Mouse (Mus musculus) forebrain, embryonic 12.5 days (tissue): Measurements from ENCODE around the gene Tenm2. TPM values are rescaled to one million over a fixed set of nuclear protein-coding genes. Genes with fewer than 3 reads are reported as not detected.

Experiments
- ATAC-seq: fragments of 200-750 bp; cut with Nextera tagmentation; 2 replicates; pipeline ENCODE4 v1.8.0; 2017; ENCODE audit warnings: moderate TSS enrichment; ENCODE audit not compliant: low FRiP score
- H3K27ac ChIP-seq: fragments of 300-500 bp; sonication (generic); 2 replicates; pipeline ENCODE4 v1.5.1; 2016; ENCODE audit warnings: mild to moderate bottlenecking
- H3K27me3 ChIP-seq: fragments of 300-500 bp; sonication (generic); 2 replicates; pipeline ENCODE4 v1.6.1; 2016; ENCODE audit warnings: mild to moderate bottlenecking
- H3K36me3 ChIP-seq: fragments of 300-500 bp; sonication (generic); replicated peaks from 2 replicates; pipeline ENCODE4 v1.6.1; 2016; ENCODE audit warnings: mild to moderate bottlenecking
- H3K4me1 ChIP-seq: fragments of 300-500 bp; sonication (generic); 2 replicates; pipeline ENCODE4 v1.6.1; 2016
- H3K4me2 ChIP-seq: fragments of 300-500 bp; sonication (generic); 2 replicates; pipeline ENCODE4 v1.6.1; 2016; ENCODE audit warnings: mild to moderate bottlenecking, moderate library complexity
- H3K4me3 ChIP-seq: fragments of 300-500 bp; sonication (generic); replicated peaks from 2 replicates; pipeline ENCODE4 v1.5.1; 2016; ENCODE audit warnings: mild to moderate bottlenecking
- H3K9ac ChIP-seq: fragments of 300-500 bp; sonication (generic); 2 replicates; pipeline ENCODE4 v1.6.1; 2016; ENCODE audit warnings: mild to moderate bottlenecking
- H3K9me3 ChIP-seq: fragments of 300-500 bp; sonication (generic); 2 replicates; pipeline ENCODE4 v1.6.1; 2016
- WGBS: fragments of 180-500 bp; shearing (Covaris S2); methylation state at CpG from one replicate; pipeline ENCODE4 v1.1.7; 2016; 5-methylcytosine and 5-hydroxymethylcytosine counted together
- polyA plus RNA-seq: library from polyadenylated mRNA; unstranded; fragments of >200 nt; fragmentation: Nextera tagmentation; extraction: Ambion mirVana; gene quantifications from 2 replicates; pipeline ENCODE4 v1.2.1, GENCODE M21; 2016

Tenm2 gene
- polyA plus RNA-seq, 1 experiment from 2014 or later = 10.9 TPM

- no peaks in the 10 kb centered on the region; the same call in 1 of the 2 replicates for H3K27me3 ChIP-seq
- H3K4me2 ChIP-seq = no peak overlapping the region
- no peak overlapping the region for H3K27ac ChIP-seq
- no peaks in the 10 kb centered on the region for H3K9me3 ChIP-seq
- WGBS = 92% methylated on average over 10 of the region's 10 CpGs
- H3K4me3 ChIP-seq = no peak overlapping the region
- H3K4me1 ChIP-seq = peaks cover 29% of the 10 kb centered on the region
- no peaks in the 10 kb centered on the region for H3K36me3 ChIP-seq
- H3K9ac ChIP-seq = no peak overlapping the region
- ATAC-seq = no peak
Observed at GRCm38 (mm10) chr11:36140411-36140810, 1095.4 kb downstream of the Tenm2 start.

GRCm38 (mm10) chr11:36139521-36139920 lies 1096.2 kb downstream of the Tenm2 start:
- H3K9ac ChIP-seq = no peak overlapping the region
- peaks cover 35% of the 10 kb centered on the region for H3K4me1 ChIP-seq
- no peaks in the 10 kb centered on the region; the same call in 1 of the 2 replicates for H3K27me3 ChIP-seq
- no peaks in the 10 kb centered on the region for H3K9me3 ChIP-seq
- no peak overlapping the region for H3K4me2 ChIP-seq
- WGBS = 54% methylated on average over 16 of the region's 16 CpGs
- no peak for ATAC-seq
- H3K27ac ChIP-seq = no peak overlapping the region
- no peaks in the 10 kb centered on the region for H3K36me3 ChIP-seq
- H3K4me3 ChIP-seq = no peak overlapping the region

GRCm38 (mm10) chr11:36137840-36138239 lies 1097.9 kb downstream of the Tenm2 start:
- no peak overlapping the region for H3K4me3 ChIP-seq
- H3K4me1 ChIP-seq = peaks cover 37% of the 10 kb centered on the region
- no peaks in the 10 kb centered on the region; the same call in 1 of the 2 replicates for H3K27me3 ChIP-seq
- ATAC-seq = peak; percentile 53; the same call in 1 of the 2 replicates
- 38% methylated on average over 4 of the region's 4 CpGs for WGBS
- H3K4me2 ChIP-seq = no peak overlapping the region
- H3K27ac ChIP-seq = no peak overlapping the region
- no peaks in the 10 kb centered on the region for H3K9me3 ChIP-seq
- no peaks in the 10 kb centered on the region for H3K36me3 ChIP-seq
- no peak overlapping the region for H3K9ac ChIP-seq

- Histone ChIP-seq H3K4me1 (peaks cover 37% of the 10 kb centered on the region), H3K27me3 (no peaks in the 10 kb centered on the region; the same call in 1 of the 2 replicates), H3K9ac (no peak overlapping the region), H3K27ac (no peak overlapping the region), H3K4me3 (no peak overlapping the region), H3K9me3 (no peaks in the 10 kb centered on the region), H3K36me3 (no peaks in the 10 kb centered on the region), H3K4me2 (no peak overlapping the region)
- ATAC-seq = no peak
- WGBS = 79% methylated on average over 6 of the region's 6 CpGs
Observed at GRCm38 (mm10) chr11:36137276-36137675, 1098.5 kb downstream of the Tenm2 start.

- Histone ChIP-seq H3K4me2 (no peak overlapping the region), H3K4me1 (peaks cover 35% of the 10 kb centered on the region), H3K9me3 (no peaks in the 10 kb centered on the region), H3K9ac (no peak overlapping the region), H3K4me3 (no peak overlapping the region), H3K27me3 (no peaks in the 10 kb centered on the region; the same call in 1 of the 2 replicates), H3K36me3 (no peaks in the 10 kb centered on the region), H3K27ac (no peak overlapping the region)
- no peak for ATAC-seq
- WGBS = 21% methylated on average over 9 of the region's 9 CpGs
Observed at GRCm38 (mm10) chr11:36134645-36135044, 1101.1 kb downstream of the Tenm2 start.

GRCm38 (mm10) chr11:36123275-36123674 lies 1112.5 kb downstream of the Tenm2 start:
- no peak overlapping the region for H3K9ac ChIP-seq
- H3K27me3 ChIP-seq = peaks cover 6% of the 10 kb centered on the region; the same call in 1 of the 2 replicates
- 54% methylated on average over 2 of the region's 2 CpGs for WGBS
- H3K4me3 ChIP-seq = no peak overlapping the region
- H3K36me3 ChIP-seq = no peaks in the 10 kb centered on the region
- no peak overlapping the region for H3K4me2 ChIP-seq
- H3K27ac ChIP-seq = no peak overlapping the region
- peaks cover 38% of the 10 kb centered on the region for H3K4me1 ChIP-seq
- no peak for ATAC-seq
- no peaks in the 10 kb centered on the region for H3K9me3 ChIP-seq

GRCm38 (mm10) chr11:36121410-36121929 lies 1114.3 kb downstream of the Tenm2 start:
- Histone ChIP-seq H3K9me3 (no peaks in the 10 kb centered on the region), H3K9ac (no peak overlapping the region), H3K4me2 (peak overlapping the region; percentile 15; the same call in 1 of the 2 replicates), H3K4me3 (no peak overlapping the region), H3K36me3 (no peaks in the 10 kb centered on the region), H3K4me1 (peaks cover 38% of the 10 kb centered on the region), H3K27me3 (peaks cover 6% of the 10 kb centered on the region; the same call in 1 of the 2 replicates), H3K27ac (peak overlapping the region; percentile 69)
- 37% methylated on average over 8 of the region's 8 CpGs for WGBS
- ATAC-seq = peak; percentile 41

GRCm38 (mm10) chr11:36120591-36121409 lies 1115.0 kb downstream of the Tenm2 start:
- no peak overlapping the region for H3K4me3 ChIP-seq
- no peak overlapping the region for H3K9ac ChIP-seq
- H3K4me2 ChIP-seq = peak overlapping the region; percentile 15; the same call in 1 of the 2 replicates
- WGBS = 12% methylated on average over 7 of the region's 7 CpGs
- peak; percentile 74 for ATAC-seq
- peak overlapping the region; percentile 69 for H3K27ac ChIP-seq
- peaks cover 38% of the 10 kb centered on the region for H3K4me1 ChIP-seq
- H3K9me3 ChIP-seq = no peaks in the 10 kb centered on the region
- H3K27me3 ChIP-seq = peaks cover 6% of the 10 kb centered on the region; the same call in 1 of the 2 replicates
- no peaks in the 10 kb centered on the region for H3K36me3 ChIP-seq

GRCm38 (mm10) chr11:36113326-36113725 lies 1122.4 kb downstream of the Tenm2 start:
- Histone ChIP-seq H3K4me1 (peaks cover 21% of the 10 kb centered on the region), H3K27ac (no peak overlapping the region)

GRCm38 (mm10) chr11:36108970-36109731 lies 1126.6 kb downstream of the Tenm2 start:
- peak; percentile 75 for ATAC-seq
- Histone ChIP-seq H3K4me3 (no peak overlapping the region), H3K4me2 (peak overlapping the region; percentile 11), H3K9ac (no peak overlapping the region), H3K36me3 (no peaks in the 10 kb centered on the region), H3K27ac (peak overlapping the region; percentile 61), H3K27me3 (peaks cover 40% of the 10 kb centered on the region), H3K9me3 (no peaks in the 10 kb centered on the region), H3K4me1 (peaks cover 42% of the 10 kb centered on the region)
- WGBS = 19% methylated on average over 12 of the region's 12 CpGs

More at GRCm38 (mm10) chr11:36113326-36113725, 1122.4 kb downstream of the Tenm2 start:
- peaks cover 38% of the 10 kb centered on the region for H3K27me3 ChIP-seq
- no peak overlapping the region for H3K9ac ChIP-seq
- no peak overlapping the region for H3K4me3 ChIP-seq
- no peak overlapping the region for H3K4me2 ChIP-seq
- 86% methylated on average over 12 of the region's 12 CpGs for WGBS
- ATAC-seq = no peak
- H3K36me3 ChIP-seq = no peaks in the 10 kb centered on the region
- H3K9me3 ChIP-seq = no peaks in the 10 kb centered on the region

- WGBS = 50% methylated on average over 6 of the region's 6 CpGs
- H3K4me1 ChIP-seq = peaks cover 50% of the 10 kb centered on the region
- ATAC-seq = no peak
Observed at GRCm38 (mm10) chr11:36107840-36108239, 1127.9 kb downstream of the Tenm2 start.

GRCm38 (mm10) chr11:36106639-36107038 lies 1129.1 kb downstream of the Tenm2 start:
- Histone ChIP-seq H3K36me3 (no peaks in the 10 kb centered on the region), H3K9ac (no peak overlapping the region), H3K27me3 (peaks cover 22% of the 10 kb centered on the region), H3K27ac (peak overlapping the region; percentile 79), H3K4me2 (peak overlapping the region; percentile 8; the same call in 1 of the 2 replicates), H3K9me3 (no peaks in the 10 kb centered on the region), H3K4me3 (no peak overlapping the region), H3K4me1 (peaks cover 50% of the 10 kb centered on the region)
- peak; percentile 77 for ATAC-seq
- 25% methylated on average over 10 of the region's 10 CpGs for WGBS

More at GRCm38 (mm10) chr11:36107840-36108239, 1127.9 kb downstream of the Tenm2 start:
- Histone ChIP-seq H3K27ac (no peak overlapping the region), H3K9ac (no peak overlapping the region), H3K4me2 (no peak overlapping the region), H3K9me3 (no peaks in the 10 kb centered on the region), H3K27me3 (peaks cover 27% of the 10 kb centered on the region), H3K4me3 (no peak overlapping the region), H3K36me3 (no peaks in the 10 kb centered on the region)
